Mouse (Mus musculus) cerebellum, adult 2 months (tissue): ENCODE data around the gene Cadm2.

Experiments used
- CTCF ChIP-seq: fragments of 200-500 bp; IDR thresholded peaks from 2 replicates; pipeline ENCODE4 v1.5.1; 2011; ENCODE audit warnings: low read depth, mild to moderate bottlenecking, control low read depth, low read length, moderate library complexity, borderline replicate concordance; ENCODE audit not compliant: insufficient read depth
- POLR2A ChIP-seq: fragments of 200-500 bp; IDR thresholded peaks from 2 replicates; pipeline ENCODE4 v1.6.1; 2011; ENCODE audit warnings: low read length, control low read depth, borderline replicate concordance; ENCODE audit not compliant: insufficient read depth

GRCm38 (mm10) chr16:66798204-66798603, 822.5 kb downstream of the Cadm2 start:
- TF ChIP-seq CTCF, result no peak
- no peak for TF ChIP-seq POLR2A
